Mouse (Mus musculus): ENCODE results near the gene Ssh1. TPM values are rescaled to one million over a fixed set of nuclear protein-coding genes. Genes with fewer than 3 reads are reported as not detected.

The Ssh1 gene
- total RNA-seq, 2 experiments from 2014 or later: 11.1 to 11.2 TPM

DNA sequence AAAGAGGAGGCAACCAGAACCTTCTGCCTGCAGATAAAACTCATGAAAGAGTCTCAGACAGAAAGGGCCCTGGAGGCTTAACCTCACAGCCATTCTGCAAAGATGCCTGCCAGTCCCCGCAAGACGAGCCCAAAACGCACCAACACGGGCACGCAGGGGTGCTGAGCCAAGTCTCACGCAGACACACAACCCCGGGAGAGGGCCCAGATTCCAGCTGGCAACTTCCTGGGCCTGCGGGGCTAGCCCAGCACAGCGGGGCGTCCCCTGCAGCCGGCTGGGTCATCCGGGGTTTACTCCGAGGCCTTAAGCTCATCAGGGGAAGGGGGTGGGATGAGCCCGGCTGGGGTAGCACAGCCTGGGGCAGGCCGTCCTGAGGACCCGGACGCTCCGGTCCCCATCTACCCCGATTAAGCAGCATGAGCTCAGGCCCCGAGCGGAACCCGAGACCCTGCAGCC lies 635 bp downstream of the Ssh1 start:
- peak; percentile 56 for DNase-seq

GRCm38 (mm10) chr5:113992339-113992831 lies 1.3 kb downstream of the Ssh1 start:
- DNase-seq: peak; percentile 40

DNA sequence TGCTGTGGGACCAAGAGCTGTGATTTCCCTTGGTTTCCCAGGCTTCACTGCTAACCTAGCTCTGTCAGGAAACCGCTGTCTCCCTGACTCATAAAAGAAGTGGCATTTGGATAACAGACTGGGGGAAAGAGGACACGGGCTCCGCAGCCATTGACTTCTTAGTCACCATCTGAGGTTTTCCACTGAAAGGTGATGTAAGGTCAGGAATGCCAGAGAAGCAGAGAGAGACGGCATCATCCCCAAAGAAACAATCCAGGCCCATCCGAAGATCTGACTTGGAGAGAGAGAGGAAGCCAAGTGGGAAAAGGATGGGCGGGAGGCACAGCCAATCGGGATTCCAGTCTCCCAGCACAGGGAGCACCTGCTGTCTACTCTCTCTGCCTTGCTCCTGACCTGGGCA lies 2.6 kb downstream of the Ssh1 start:
- no peak for DNase-seq

DNA sequence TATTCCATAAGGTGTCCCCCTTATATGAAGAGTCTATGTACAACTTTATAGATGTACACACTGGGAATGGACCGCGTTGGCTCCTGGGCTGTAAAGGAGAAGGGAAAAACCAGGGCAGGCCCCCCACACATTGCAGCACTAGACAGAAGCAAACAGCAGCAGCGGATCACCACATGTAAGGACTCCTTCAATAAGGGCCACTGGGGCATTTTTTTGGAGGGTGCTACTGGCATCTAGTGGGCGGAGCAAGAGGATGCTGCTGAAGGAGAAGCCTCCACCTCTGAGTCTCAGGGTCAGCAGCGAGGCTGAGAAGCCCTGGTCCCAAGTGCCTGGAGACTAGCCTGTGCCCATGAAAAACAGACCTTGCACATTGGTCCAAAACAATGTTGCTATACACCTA lies 3.1 kb downstream of the Ssh1 start:
- no peak for DNase-seq

- no peak for DNase-seq
Observed at GRCm38 (mm10) chr5:113989437-113990024, 4.2 kb downstream of the Ssh1 start.

- DNase-seq: peak; percentile 67
Observed at GRCm38 (mm10) chr5:113986182-113986961, 7.3 kb downstream of the Ssh1 start.

DNA sequence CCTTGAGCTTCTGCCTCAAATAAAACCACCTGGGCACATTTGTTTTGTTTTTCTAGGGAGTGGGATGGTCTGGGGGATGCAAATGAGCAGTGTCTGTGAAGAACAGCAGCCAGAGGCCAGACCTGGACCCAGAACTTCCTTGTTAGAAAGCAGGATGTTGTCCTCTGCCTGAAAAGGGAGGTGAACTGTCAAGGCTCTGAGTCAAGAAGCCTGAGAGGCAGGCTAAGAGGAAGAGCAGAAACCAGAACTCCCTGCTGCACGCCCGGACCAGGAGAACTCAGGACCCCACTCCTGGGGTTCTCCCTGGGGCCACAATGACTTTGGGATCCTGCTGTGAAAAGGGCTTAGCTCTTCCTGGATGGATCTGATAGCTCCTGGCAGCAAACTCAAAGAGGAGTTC lies 8.0 kb downstream of the Ssh1 start:
- no peak for DNase-seq

GRCm38 (mm10) chr5:113984025-113984740 lies 9.5 kb downstream of the Ssh1 start:
- no peak for DNase-seq

- DNase-seq: no peak
Observed at GRCm38 (mm10) chr5:113983541-113983940, 10.2 kb downstream of the Ssh1 start.

GRCm38 (mm10) chr5:113981843-113982242 lies 11.9 kb downstream of the Ssh1 start:
- DNase-seq: no peak

DNA sequence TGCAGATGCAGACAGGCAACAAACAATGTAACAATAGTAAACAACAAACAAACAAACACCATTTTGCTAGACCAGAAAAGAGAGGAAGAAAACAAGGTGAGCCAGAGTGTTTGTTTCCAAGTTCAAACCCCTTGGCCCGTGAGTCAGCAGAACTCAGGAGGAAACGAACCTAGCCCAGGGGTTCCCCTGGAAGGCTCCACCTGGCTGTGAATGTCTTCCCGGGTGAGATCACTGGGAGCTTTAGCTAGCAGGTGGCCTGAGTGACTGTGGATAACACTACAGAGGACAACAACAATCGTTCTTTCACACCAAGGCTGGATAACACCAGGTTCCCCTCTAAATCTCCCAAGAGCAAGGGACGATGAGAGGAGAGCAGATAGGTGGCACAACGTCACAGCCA lies 12.5 kb downstream of the Ssh1 start:
- DNase-seq: no peak

DNA sequence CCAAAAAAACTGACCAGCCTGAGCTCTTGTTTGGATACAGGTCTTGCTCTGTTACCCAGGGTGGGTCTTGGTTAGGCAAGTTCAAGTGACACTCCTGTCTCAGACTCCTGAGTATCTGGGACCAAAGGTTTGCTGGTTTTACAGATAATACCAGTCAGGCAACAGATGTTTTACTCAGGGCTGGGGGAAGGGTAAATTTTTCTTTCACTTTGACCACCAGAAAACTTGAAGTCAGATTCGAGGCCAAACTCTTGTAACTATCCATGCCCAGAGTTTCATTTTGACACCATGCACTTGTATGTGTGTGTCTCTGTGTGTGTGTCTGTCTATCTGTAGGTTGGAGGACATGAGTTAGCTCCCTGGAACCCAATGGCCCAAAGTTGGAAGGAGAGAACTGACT lies 13.2 kb downstream of the Ssh1 start:
- no peak for DNase-seq

GRCm38 (mm10) chr5:113977309-113977708 lies 16.4 kb downstream of the Ssh1 start:
- no peak for DNase-seq

DNA sequence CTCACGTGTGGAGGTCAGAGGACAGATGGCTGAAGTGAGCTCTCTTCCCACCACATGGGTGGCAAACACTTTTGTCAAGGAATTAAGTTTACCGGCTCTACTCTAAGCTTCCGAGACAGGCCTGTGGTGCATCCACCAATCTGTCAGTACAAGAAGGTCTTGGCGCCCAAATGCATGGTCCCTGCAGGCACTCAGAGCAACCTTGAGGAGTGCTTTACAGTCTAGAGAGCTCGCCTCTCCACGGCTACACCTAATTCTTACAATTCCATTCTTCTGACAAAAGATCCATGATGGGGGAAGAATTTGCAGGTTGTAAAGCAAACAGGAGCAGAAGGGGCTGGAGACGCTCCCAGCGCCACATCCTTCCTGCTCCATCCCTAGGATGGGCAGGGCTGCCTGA lies 17.1 kb downstream of the Ssh1 start:
- DNase-seq: no peak

GRCm38 (mm10) chr5:113975538-113976215 lies 18.0 kb downstream of the Ssh1 start:
- DNase-seq: peak; percentile 58

DNA sequence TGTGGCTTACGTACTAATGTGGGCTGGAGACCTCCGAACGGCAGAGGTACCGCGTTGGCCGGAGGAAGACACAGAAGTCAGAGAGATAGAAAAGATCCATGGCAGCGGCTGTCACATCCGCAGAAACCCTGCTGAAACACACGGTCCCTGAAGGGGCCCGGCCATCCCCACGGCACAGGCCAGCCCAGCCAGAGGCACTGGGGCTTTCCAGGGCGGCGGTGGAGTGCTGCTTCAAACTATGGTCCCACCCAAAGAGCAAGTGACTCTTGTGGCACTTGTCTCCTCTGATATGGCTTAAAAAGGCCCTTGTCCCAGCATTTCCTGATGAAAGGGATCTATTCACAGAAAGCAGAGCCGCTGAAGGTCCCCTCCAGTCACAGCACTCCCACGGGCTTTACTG lies 19.1 kb downstream of the Ssh1 start:
- no peak for DNase-seq

DNA sequence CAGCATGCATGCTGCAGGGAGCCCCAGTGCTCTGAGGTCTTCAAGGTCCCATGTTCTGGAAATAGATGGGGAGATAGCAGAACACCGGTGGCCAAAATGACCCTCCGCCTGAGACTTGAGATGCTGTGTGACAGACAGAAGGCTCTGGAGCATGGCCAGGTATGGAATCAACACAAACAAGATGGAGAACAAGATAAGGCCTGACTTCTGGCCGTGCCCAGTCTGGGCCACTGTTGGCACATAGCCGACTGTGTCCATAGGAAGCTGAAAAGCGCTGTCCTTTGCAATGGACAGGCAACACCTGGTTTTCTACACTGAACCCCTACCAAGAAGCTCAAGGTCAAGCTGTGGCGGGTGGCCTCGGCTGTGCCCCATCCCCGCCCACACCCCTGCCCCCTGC lies 19.9 kb downstream of the Ssh1 start:
- no peak for DNase-seq

DNA sequence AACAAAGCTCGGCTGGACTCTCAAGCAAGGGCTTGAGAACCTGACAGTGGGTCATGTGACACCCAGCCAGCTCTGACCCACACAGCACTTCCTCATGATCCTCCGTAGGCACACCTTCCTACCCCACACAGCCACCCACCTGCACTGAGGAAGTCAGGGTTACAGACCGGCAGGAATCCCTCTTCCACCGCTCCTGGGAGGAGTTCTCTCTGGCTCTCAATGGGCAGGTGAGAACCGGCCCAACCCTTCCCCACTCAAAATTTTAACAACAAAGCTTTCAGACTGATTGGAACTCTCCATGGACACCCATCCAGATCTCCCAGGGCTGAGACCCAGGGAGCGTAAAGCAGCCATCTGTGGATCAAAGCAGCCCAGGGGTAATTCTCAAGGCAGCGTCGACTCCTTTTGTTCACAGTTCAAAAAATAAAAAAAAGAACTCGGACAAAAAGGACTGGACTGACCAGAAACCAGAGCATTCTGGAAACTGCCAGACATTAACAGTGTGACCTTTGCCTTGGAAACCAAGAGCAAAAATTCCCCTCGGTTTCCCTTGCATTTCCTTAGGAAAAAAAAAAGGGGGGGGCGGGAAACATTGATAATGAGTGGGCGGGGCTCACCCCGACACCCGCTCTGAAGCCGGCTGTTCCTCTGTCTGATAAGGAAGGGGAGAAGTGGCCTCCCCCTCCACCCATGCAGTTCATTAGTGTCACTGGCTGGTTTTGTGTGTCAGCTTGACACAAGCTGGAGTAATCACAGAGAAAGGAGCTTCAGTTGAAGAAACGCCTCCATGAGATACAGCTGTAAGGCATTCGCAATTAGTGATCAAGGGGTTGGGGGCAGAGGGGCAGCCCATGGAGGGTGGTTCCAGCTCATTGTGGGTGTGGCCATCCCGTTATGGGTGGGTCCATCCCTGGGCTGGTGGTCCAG lies 20.8 kb downstream of the Ssh1 start:
- DNase-seq: no peak

DNA sequence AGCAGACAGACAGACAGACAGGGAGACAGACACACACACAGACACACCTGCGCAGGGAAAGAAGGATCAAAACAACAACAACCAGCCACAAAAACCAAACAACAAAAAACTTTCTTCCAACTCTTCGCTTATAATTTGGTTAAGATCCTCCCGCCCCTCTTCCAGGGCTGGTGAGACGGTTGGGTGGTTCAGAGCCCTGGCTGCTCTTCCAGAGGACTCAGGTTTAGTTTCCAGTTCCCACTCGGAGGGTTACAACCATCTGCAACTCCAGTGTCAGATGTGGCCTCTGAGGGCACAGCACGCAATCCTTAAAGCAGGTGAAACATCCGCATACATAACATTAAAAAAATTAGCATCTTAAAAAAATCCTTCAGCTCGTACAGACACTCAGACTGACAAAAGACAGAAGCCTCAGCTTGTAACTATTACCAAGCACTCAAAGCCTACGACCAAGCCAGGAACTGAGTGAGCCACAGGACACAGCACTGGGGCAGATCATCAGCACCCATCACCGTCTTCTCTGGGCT lies 22.2 kb downstream of the Ssh1 start:
- no peak for DNase-seq

GRCm38 (mm10) chr5:113968371-113968770 lies 25.3 kb downstream of the Ssh1 start:
- DNase-seq: no peak

Data from gastrocnemius, postnatal 10 days (tissue).